Mouse (Mus musculus): ENCODE results near the gene Nckap5. TPM values are rescaled to one million over a fixed set of nuclear protein-coding genes. Genes with fewer than 3 reads are reported as not detected.

The Nckap5 gene
- polyA plus RNA-seq, 1 experiment from 2014 or later = 22.1 TPM

GRCm38 (mm10) chr1:126360531-126361220 is 469.9 kb downstream of the Nckap5 start:
- H3K27ac ChIP-seq = no peak overlapping the region
- no peak overlapping the region for H3K9ac ChIP-seq
- WGBS = 88% methylated on average over 6 of the region's 6 CpGs
- H3K9me3 ChIP-seq (replicated peaks) = no peaks in the 10 kb centered on the region
- H3K27me3 ChIP-seq = no peaks in the 10 kb centered on the region
- H3K4me3 ChIP-seq = no peak overlapping the region
- H3K4me1 ChIP-seq = no peaks in the 10 kb centered on the region
- no peak for ATAC-seq
- no peak overlapping the region for H3K4me2 ChIP-seq
- H3K36me3 ChIP-seq (ENCODE audit: poor library complexity, severe bottlenecking) = no peaks in the 10 kb centered on the region

GRCm38 (mm10) chr1:126360111-126360510 is 470.5 kb downstream of the Nckap5 start:
- Histone ChIP-seq H3K4me1 (no peaks in the 10 kb centered on the region), H3K27ac (no peak overlapping the region), H3K36me3 (ENCODE audit: poor library complexity, severe bottlenecking) (no peaks in the 10 kb centered on the region), H3K4me3 (no peak overlapping the region), H3K9ac (no peak overlapping the region), H3K27me3 (no peaks in the 10 kb centered on the region), H3K4me2 (no peak overlapping the region), H3K9me3 (replicated peaks) (no peaks in the 10 kb centered on the region)
- ATAC-seq = no peak
- WGBS = 82% methylated on average over 3 of the region's 3 CpGs

- no peak overlapping the region for H3K4me2 ChIP-seq
- no peaks in the 10 kb centered on the region for H3K27me3 ChIP-seq
- peaks cover 14% of the 10 kb centered on the region for H3K4me1 ChIP-seq
- H3K9ac ChIP-seq = no peak overlapping the region
- no peaks in the 10 kb centered on the region for H3K9me3 ChIP-seq (replicated peaks)
- WGBS = 77% methylated on average over 2 of the region's 2 CpGs
- H3K27ac ChIP-seq = no peak overlapping the region
- H3K4me3 ChIP-seq = no peak overlapping the region
- no peaks in the 10 kb centered on the region for H3K36me3 ChIP-seq (ENCODE audit: poor library complexity, severe bottlenecking)
- ATAC-seq = peak; percentile 78
Observed at GRCm38 (mm10) chr1:126341806-126342205, 488.8 kb downstream of the Nckap5 start.

- H3K9ac ChIP-seq = no peak overlapping the region
- 71% methylated on average over 3 of the region's 3 CpGs for WGBS
- no peaks in the 10 kb centered on the region for H3K27me3 ChIP-seq
- H3K4me3 ChIP-seq = no peak overlapping the region
- H3K4me1 ChIP-seq = peaks cover 14% of the 10 kb centered on the region
- no peak overlapping the region for H3K27ac ChIP-seq
- no peaks in the 10 kb centered on the region for H3K9me3 ChIP-seq (replicated peaks)
- H3K4me2 ChIP-seq = no peak overlapping the region
- no peak for ATAC-seq
- H3K36me3 ChIP-seq (ENCODE audit: poor library complexity, severe bottlenecking) = no peaks in the 10 kb centered on the region
Observed at GRCm38 (mm10) chr1:126339250-126339649, 491.3 kb downstream of the Nckap5 start.

- Histone ChIP-seq H3K9ac (no peak overlapping the region), H3K27ac (no peak overlapping the region), H3K9me3 (replicated peaks) (no peaks in the 10 kb centered on the region), H3K4me1 (no peaks in the 10 kb centered on the region), H3K4me2 (no peak overlapping the region), H3K36me3 (ENCODE audit: poor library complexity, severe bottlenecking) (no peaks in the 10 kb centered on the region), H3K4me3 (no peak overlapping the region), H3K27me3 (no peaks in the 10 kb centered on the region)
- 91% methylated on average over 4 of the region's 4 CpGs for WGBS
- ATAC-seq = no peak
Observed at GRCm38 (mm10) chr1:126334202-126334601, 496.4 kb downstream of the Nckap5 start.

- no peak overlapping the region for H3K9ac ChIP-seq
- no peaks in the 10 kb centered on the region for H3K9me3 ChIP-seq (replicated peaks)
- H3K4me2 ChIP-seq = no peak overlapping the region
- WGBS = 79% methylated on average over 2 of the region's 2 CpGs
- no peaks in the 10 kb centered on the region for H3K4me1 ChIP-seq
- H3K27me3 ChIP-seq = no peaks in the 10 kb centered on the region
- H3K27ac ChIP-seq = no peak overlapping the region
- H3K4me3 ChIP-seq = no peak overlapping the region
- no peak for ATAC-seq
- no peaks in the 10 kb centered on the region for H3K36me3 ChIP-seq (ENCODE audit: poor library complexity, severe bottlenecking)
Observed at GRCm38 (mm10) chr1:126332026-126332425, 498.6 kb downstream of the Nckap5 start.

GRCm38 (mm10) chr1:126320696-126321095 is 509.9 kb downstream of the Nckap5 start:
- Histone ChIP-seq H3K9ac (no peak overlapping the region), H3K9me3 (replicated peaks) (no peaks in the 10 kb centered on the region)
- WGBS = 91% methylated on average over 1 of the region's 1 CpGs

GRCm38 (mm10) chr1:126317874-126318607 is 512.6 kb downstream of the Nckap5 start:
- H3K4me3 ChIP-seq = no peak overlapping the region
- H3K27me3 ChIP-seq = no peaks in the 10 kb centered on the region
- H3K4me2 ChIP-seq = no peak overlapping the region
- no peaks in the 10 kb centered on the region for H3K36me3 ChIP-seq (ENCODE audit: poor library complexity, severe bottlenecking)
- H3K9me3 ChIP-seq (replicated peaks) = no peaks in the 10 kb centered on the region
- no peak overlapping the region for H3K9ac ChIP-seq
- 60% methylated on average over 11 of the region's 11 CpGs for WGBS
- no peak overlapping the region for H3K27ac ChIP-seq
- no peak for ATAC-seq
- peaks cover 8% of the 10 kb centered on the region; the same call in 1 of the 2 replicates for H3K4me1 ChIP-seq

More at GRCm38 (mm10) chr1:126320696-126321095, 509.9 kb downstream of the Nckap5 start:
- ATAC-seq = no peak
- no peaks in the 10 kb centered on the region for H3K27me3 ChIP-seq
- no peak overlapping the region for H3K4me3 ChIP-seq
- peaks cover 8% of the 10 kb centered on the region; the same call in 1 of the 2 replicates for H3K4me1 ChIP-seq
- no peak overlapping the region for H3K27ac ChIP-seq
- H3K36me3 ChIP-seq (ENCODE audit: poor library complexity, severe bottlenecking) = no peaks in the 10 kb centered on the region
- no peak overlapping the region for H3K4me2 ChIP-seq

- ATAC-seq = no peak
- WGBS = 80% methylated on average over 4 of the region's 4 CpGs
- Histone ChIP-seq H3K4me3 (no peak overlapping the region), H3K9me3 (replicated peaks) (no peaks in the 10 kb centered on the region), H3K9ac (no peak overlapping the region), H3K27me3 (no peaks in the 10 kb centered on the region), H3K4me2 (no peak overlapping the region), H3K36me3 (ENCODE audit: poor library complexity, severe bottlenecking) (no peaks in the 10 kb centered on the region), H3K4me1 (peaks cover 8% of the 10 kb centered on the region; the same call in 1 of the 2 replicates), H3K27ac (no peak overlapping the region)
Observed at GRCm38 (mm10) chr1:126317345-126317744, 513.3 kb downstream of the Nckap5 start.

- H3K4me2 ChIP-seq = no peak overlapping the region
- ATAC-seq = no peak
- WGBS = 78% methylated on average over 2 of the region's 2 CpGs
Observed at GRCm38 (mm10) chr1:126316866-126317265, 513.7 kb downstream of the Nckap5 start.

GRCm38 (mm10) chr1:126301129-126301528 is 529.5 kb downstream of the Nckap5 start:
- 92% methylated on average over 2 of the region's 2 CpGs for WGBS
- Histone ChIP-seq H3K9ac (no peak overlapping the region), H3K9me3 (replicated peaks) (no peaks in the 10 kb centered on the region), H3K4me3 (no peak overlapping the region), H3K27me3 (no peaks in the 10 kb centered on the region), H3K4me1 (no peaks in the 10 kb centered on the region), H3K4me2 (no peak overlapping the region), H3K27ac (no peak overlapping the region), H3K36me3 (ENCODE audit: poor library complexity, severe bottlenecking) (no peaks in the 10 kb centered on the region)
- no peak for ATAC-seq

More at GRCm38 (mm10) chr1:126316866-126317265, 513.7 kb downstream of the Nckap5 start:
- no peak overlapping the region for H3K27ac ChIP-seq
- peaks cover 8% of the 10 kb centered on the region; the same call in 1 of the 2 replicates for H3K4me1 ChIP-seq
- no peaks in the 10 kb centered on the region for H3K36me3 ChIP-seq (ENCODE audit: poor library complexity, severe bottlenecking)
- H3K9me3 ChIP-seq (replicated peaks) = no peaks in the 10 kb centered on the region
- H3K4me3 ChIP-seq = no peak overlapping the region
- no peak overlapping the region for H3K9ac ChIP-seq
- no peaks in the 10 kb centered on the region for H3K27me3 ChIP-seq

GRCm38 (mm10) chr1:126264931-126265330 is 565.7 kb downstream of the Nckap5 start:
- Histone ChIP-seq H3K36me3 (ENCODE audit: poor library complexity, severe bottlenecking) (no peaks in the 10 kb centered on the region), H3K9me3 (replicated peaks) (no peaks in the 10 kb centered on the region), H3K4me1 (0 out of 2 replicates have a peak, but pooled peaks cover 7% of the 10 kb centered on the region), H3K27me3 (no peaks in the 10 kb centered on the region), H3K27ac (no peak overlapping the region), H3K9ac (no peak overlapping the region), H3K4me2 (no peak overlapping the region), H3K4me3 (no peak overlapping the region)
- no peak for ATAC-seq
- WGBS = 78% methylated on average over 5 of the region's 5 CpGs

Data from forebrain, embryonic 13.5 days (tissue).